Mouse (Mus musculus) cerebellum, postnatal 36 days (tissue): Measurements from ENCODE around the gene Mlh3.

ENCODE experiments used
- DNase-seq, 2 experiments: peaks; one replicate each; pipeline ENCODE4 v3.0.0; 2021 to 2022; ENCODE audit warnings: mixed read lengths in 2 of 2

Mlh3 gene

DNA sequence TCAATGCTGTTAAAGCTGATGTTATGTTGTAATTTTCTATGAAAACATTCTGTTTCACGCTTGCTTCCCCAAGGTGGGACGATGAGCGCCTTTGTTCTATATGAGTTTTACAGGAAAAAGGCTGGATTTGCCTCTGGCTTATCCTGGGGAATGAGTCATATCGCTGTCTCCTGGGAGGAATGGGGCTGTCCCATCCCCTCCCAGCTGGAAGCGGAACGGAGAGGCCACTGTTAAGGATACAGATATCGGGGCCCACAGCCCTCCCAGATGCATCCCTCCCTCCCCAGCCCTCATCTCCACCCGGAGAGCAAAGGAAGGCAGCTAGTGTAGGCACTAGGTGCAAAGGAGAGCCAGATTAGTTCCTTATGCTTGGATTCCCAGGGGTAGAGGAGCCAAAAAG, 84.6 kb downstream of the Mlh3 start:
- no peak for DNase-seq
